Mouse (Mus musculus): Measurements from ENCODE around the gene Tmem101. TPM values are rescaled to one million over a fixed set of nuclear protein-coding genes. Genes with fewer than 3 reads are reported as not detected.

Tmem101 gene
- polyA plus RNA-seq, 1 experiment from 2014 or later = 26.0 TPM

Other genes starting within 250 kb of the Tmem101 start
- gene Sost, start 189.4 kb downstream of the Tmem101 start, polyA plus RNA-seq (2015; fragmentation: Nextera tagmentation; extraction: Ambion mirVana) = 0.12 TPM in 1 of 2 replicates, not detected in the other
- gene Cfap97d1, start 172.1 kb downstream of the Tmem101 start, polyA plus RNA-seq (2015; fragmentation: Nextera tagmentation; extraction: Ambion mirVana) = not detected in 2 replicates
- gene Dusp3, start 169.4 kb downstream of the Tmem101 start, polyA plus RNA-seq (2015; fragmentation: Nextera tagmentation; extraction: Ambion mirVana) = 27.6 and 29.5 TPM in 2 replicates
- gene Mpp3, start 127.9 kb downstream of the Tmem101 start, polyA plus RNA-seq (2015; fragmentation: Nextera tagmentation; extraction: Ambion mirVana) = 5.7 and 6.5 TPM in 2 replicates
- 1.9 and 2.0 TPM in 2 replicates for gene Cd300lg, start 114.9 kb downstream of the Tmem101 start, polyA plus RNA-seq (2015; fragmentation: Nextera tagmentation; extraction: Ambion mirVana)
- gene Mpp2, start 67.9 kb downstream of the Tmem101 start, polyA plus RNA-seq (2015; fragmentation: Nextera tagmentation; extraction: Ambion mirVana) = 5.8 and 6.2 TPM in 2 replicates
- gene Ppy, start 55.1 kb downstream of the Tmem101 start, polyA plus RNA-seq (2015; fragmentation: Nextera tagmentation; extraction: Ambion mirVana) = 3.9 and 6.0 TPM in 2 replicates
- 62.9 and 67.0 TPM in 2 replicates for gene Pyy, start 48.6 kb downstream of the Tmem101 start, polyA plus RNA-seq (2015; fragmentation: Nextera tagmentation; extraction: Ambion mirVana)
- gene Nags, start 10.9 kb downstream of the Tmem101 start, polyA plus RNA-seq (2015; fragmentation: Nextera tagmentation; extraction: Ambion mirVana) = 33.8 and 39.1 TPM in 2 replicates
- 87.9 and 115 TPM in 2 replicates for gene Lsm12, start 28.9 kb upstream of the Tmem101 start, polyA plus RNA-seq (2015; fragmentation: Nextera tagmentation; extraction: Ambion mirVana)
- gene G6pc3, start 33.2 kb upstream of the Tmem101 start, polyA plus RNA-seq (2015; fragmentation: Nextera tagmentation; extraction: Ambion mirVana) = 26.7 and 32.1 TPM in 2 replicates
- 54.8 and 55.5 TPM in 2 replicates for gene Hdac5, start 73.8 kb upstream of the Tmem101 start, polyA plus RNA-seq (2015; fragmentation: Nextera tagmentation; extraction: Ambion mirVana)
- 12.4 and 15.9 TPM in 2 replicates for gene BC030867, start 92.5 kb upstream of the Tmem101 start, polyA plus RNA-seq (2015; fragmentation: Nextera tagmentation; extraction: Ambion mirVana)
- 0.05 TPM in 2 replicates for gene Asb16, start 112.3 kb upstream of the Tmem101 start, polyA plus RNA-seq (2015; fragmentation: Nextera tagmentation; extraction: Ambion mirVana)
- 52.0 and 54.3 TPM in 2 replicates for gene Tmub2, start 128.5 kb upstream of the Tmem101 start, polyA plus RNA-seq (2015; fragmentation: Nextera tagmentation; extraction: Ambion mirVana)
- 8.8 and 9.0 TPM in 2 replicates for gene Atxn7l3, start 140.2 kb upstream of the Tmem101 start, polyA plus RNA-seq (2015; fragmentation: Nextera tagmentation; extraction: Ambion mirVana)
- 65.5 and 66.0 TPM in 2 replicates for gene Ubtf, start 163.3 kb upstream of the Tmem101 start, polyA plus RNA-seq (2015; fragmentation: Nextera tagmentation; extraction: Ambion mirVana)
- 11.2 and 19.3 TPM in 2 replicates for gene Slc4a1, start 209.8 kb upstream of the Tmem101 start, polyA plus RNA-seq (2015; fragmentation: Nextera tagmentation; extraction: Ambion mirVana)
- gene Rundc3a, start 237.0 kb upstream of the Tmem101 start, polyA plus RNA-seq (2015; fragmentation: Nextera tagmentation; extraction: Ambion mirVana) = 6.0 and 6.8 TPM in 2 replicates